Mouse (Mus musculus) kidney, embryonic 14.5 days (tissue): ENCODE measurements around the gene Smok3b. TPM values are rescaled to one million over a fixed set of nuclear protein-coding genes. Genes with fewer than 3 reads are reported as not detected.
"Not testable (repeated sequence)": the region's sequence is repeated elsewhere in the genome, so short reads cannot be mapped to it uniquely, and the experiment has no call there.

Experiments used
- ATAC-seq: fragments of 200-750 bp; cut with Nextera tagmentation; 2 replicates; pipeline ENCODE4 v1.8.0; 2017; ENCODE audit warnings: moderate number of reproducible peaks, mild to moderate bottlenecking, moderate TSS enrichment, moderate library complexity; ENCODE audit not compliant: low FRiP score, low TSS enrichment
- H3K27ac ChIP-seq: fragments of 300-500 bp; sonication (generic); 2 replicates; pipeline ENCODE4 v1.5.1; 2014; ENCODE audit warnings: low read depth, mild to moderate bottlenecking, low read length, moderate library complexity, mixed read lengths
- H3K27me3 ChIP-seq: fragments of 300-500 bp; sonication (generic); 2 replicates; pipeline ENCODE4 v1.6.1; 2014; ENCODE audit warnings: mild to moderate bottlenecking, low read length; ENCODE audit not compliant: control insufficient read depth, insufficient read depth
- H3K36me3 ChIP-seq: fragments of 300-500 bp; sonication (generic); 2 replicates; pipeline ENCODE4 v1.6.1; 2014; ENCODE audit warnings: low read length, mixed read lengths; ENCODE audit not compliant: control insufficient read depth, insufficient read depth
- H3K4me1 ChIP-seq: fragments of 300-500 bp; sonication (generic); 2 replicates; pipeline ENCODE4 v1.6.1; 2014; ENCODE audit warnings: low read length, mixed read lengths; ENCODE audit not compliant: control insufficient read depth, insufficient read depth
- H3K4me2 ChIP-seq: fragments of 300-500 bp; sonication (generic); replicated peaks from 2 replicates; pipeline ENCODE4 v1.6.1; 2014; ENCODE audit warnings: low read depth, mild to moderate bottlenecking, low read length
- H3K4me3 ChIP-seq: fragments of 300-500 bp; sonication (generic); 2 replicates; pipeline ENCODE4 v1.5.1; 2014; ENCODE audit warnings: mild to moderate bottlenecking, low read length
- H3K9ac ChIP-seq: fragments of 300-500 bp; sonication (generic); 2 replicates; pipeline ENCODE4 v1.6.1; 2014; ENCODE audit warnings: low read depth, mild to moderate bottlenecking, low read length, moderate library complexity
- H3K9me3 ChIP-seq: fragments of 300-500 bp; sonication (generic); 2 replicates; pipeline ENCODE4 v1.6.1; 2016; ENCODE audit warnings: low read length; ENCODE audit not compliant: control insufficient read depth
- whole genome bisulfite sequencing: fragments of 180-500 bp; shearing (Covaris S2); extraction: QIAGEN DNeasy Blood & Tissue Kit; methylation state at CpG from one replicate; pipeline ENCODE4 v1.1.7; 2014; 5-methylcytosine and 5-hydroxymethylcytosine counted together
- polyA plus RNA-seq: library from polyadenylated mRNA; unstranded; fragments of >200 nt; fragmentation: Nextera tagmentation; extraction: Ambion mirVana; gene quantifications from 2 replicates; pipeline ENCODE4 v1.2.1, GENCODE M21; 2014

Gene Smok3b
- not detected in 2 replicates for polyA plus RNA-seq

- not testable (repeated sequence) for ATAC-seq
- WGBS, result 94% methylated on average over 3 of the region's 7 CpGs
Observed at GRCm38 (mm10) chr5:138020961-138021479, at the start of gene Smok3b, which contains the start of gene Smok3a. Gene Smok3b (plus strand): TSS chr5:138021429. Gene Smok3a (plus strand): TSS chr5:138021261.

GRCm38 (mm10) chr5:137973161-137973560 lies 48.1 kb upstream of the Smok3b start:
- no peak overlapping the region for H3K27ac ChIP-seq
- 65% methylated on average over 2 of the region's 2 CpGs for WGBS
- H3K9ac ChIP-seq, result no peak overlapping the region
- no peaks in the 10 kb centered on the region for H3K36me3 ChIP-seq
- H3K4me2 ChIP-seq, result no peak overlapping the region
- no peak overlapping the region for H3K4me3 ChIP-seq
- H3K27me3 ChIP-seq, result no peaks in the 10 kb centered on the region
- no peaks in the 10 kb centered on the region for H3K4me1 ChIP-seq
- ATAC-seq, result no peak
- H3K9me3 ChIP-seq, result no peaks in the 10 kb centered on the region

More at GRCm38 (mm10) chr5:138020961-138021479, at the start of gene Smok3b, which contains the start of gene Smok3a:
- H3K9me3 ChIP-seq, H3K4me2 ChIP-seq, H3K36me3 ChIP-seq, H3K27ac ChIP-seq, H3K4me1 ChIP-seq, H3K27me3 ChIP-seq, H3K9ac ChIP-seq, H3K4me3 ChIP-seq: not testable (repeated sequence)

GRCm38 (mm10) chr5:137973738-137974137 lies 47.5 kb upstream of the Smok3b start:
- WGBS, result 57% methylated on average over 3 of the region's 3 CpGs
- ATAC-seq, result no peak
- Histone ChIP-seq H3K36me3 (no peaks in the 10 kb centered on the region), H3K27me3 (no peaks in the 10 kb centered on the region), H3K9me3 (no peaks in the 10 kb centered on the region), H3K27ac (no peak overlapping the region), H3K9ac (no peak overlapping the region), H3K4me1 (no peaks in the 10 kb centered on the region), H3K4me3 (no peak overlapping the region), H3K4me2 (no peak overlapping the region)

GRCm38 (mm10) chr5:137974724-137975123 lies 46.5 kb upstream of the Smok3b start:
- Histone ChIP-seq H3K4me3 (no peak overlapping the region), H3K9me3 (no peaks in the 10 kb centered on the region), H3K36me3 (no peaks in the 10 kb centered on the region), H3K9ac (no peak overlapping the region), H3K4me2 (no peak overlapping the region), H3K4me1 (no peaks in the 10 kb centered on the region), H3K27me3 (no peaks in the 10 kb centered on the region), H3K27ac (no peak overlapping the region)
- no peak for ATAC-seq
- 63% methylated on average over 3 of the region's 3 CpGs for WGBS

GRCm38 (mm10) chr5:137975434-137975833 lies 45.8 kb upstream of the Smok3b start:
- no peaks in the 10 kb centered on the region for H3K4me1 ChIP-seq
- no peaks in the 10 kb centered on the region for H3K9me3 ChIP-seq
- no peaks in the 10 kb centered on the region for H3K36me3 ChIP-seq
- ATAC-seq, result no peak
- WGBS, result 45% methylated on average over 1 of the region's 1 CpGs
- H3K9ac ChIP-seq, result no peak overlapping the region
- no peak overlapping the region for H3K4me2 ChIP-seq
- H3K4me3 ChIP-seq, result no peak overlapping the region
- no peak overlapping the region for H3K27ac ChIP-seq
- H3K27me3 ChIP-seq, result no peaks in the 10 kb centered on the region

- Histone ChIP-seq H3K36me3 (no peaks in the 10 kb centered on the region), H3K27ac (no peak overlapping the region), H3K4me2 (no peak overlapping the region), H3K9me3 (no peaks in the 10 kb centered on the region), H3K9ac (no peak overlapping the region), H3K4me1 (no peaks in the 10 kb centered on the region), H3K27me3 (no peaks in the 10 kb centered on the region), H3K4me3 (no peak overlapping the region)
- WGBS, result 39% methylated on average over 1 of the region's 1 CpGs
- ATAC-seq, result no peak
Observed at GRCm38 (mm10) chr5:137977291-137977690, 43.9 kb upstream of the Smok3b start.

- ATAC-seq, result no peak
Observed at GRCm38 (mm10) chr5:137979081-137979480, 42.1 kb upstream of the Smok3b start.

GRCm38 (mm10) chr5:137981300-137981699 lies 39.9 kb upstream of the Smok3b start, which contains the start of gene Azgp1:
Gene Azgp1 (plus strand): TSS chr5:137981520.
- Histone ChIP-seq H3K4me3 (no peak within 1 kb of the TSS), H3K4me1 (no peaks in the 10 kb centered on the region), H3K27me3 (no peaks in the 10 kb centered on the region), H3K4me2 (no peak within 1 kb of the TSS), H3K36me3 (no peaks in the 10 kb centered on the region), H3K9me3 (no peaks in the 10 kb centered on the region), H3K27ac (no peak within 1 kb of the TSS), H3K9ac (no peak within 1 kb of the TSS)
- 77% methylated on average over 4 of the region's 4 CpGs for WGBS
- no peak for ATAC-seq

More at GRCm38 (mm10) chr5:137979081-137979480, 42.1 kb upstream of the Smok3b start:
- Histone ChIP-seq H3K4me1 (no peaks in the 10 kb centered on the region), H3K9me3 (no peaks in the 10 kb centered on the region), H3K4me2 (no peak overlapping the region), H3K27ac (no peak overlapping the region), H3K9ac (no peak overlapping the region), H3K27me3 (no peaks in the 10 kb centered on the region), H3K4me3 (no peak overlapping the region), H3K36me3 (no peaks in the 10 kb centered on the region)
- WGBS, result 89% methylated on average over 2 of the region's 2 CpGs

GRCm38 (mm10) chr5:137986351-137986750 lies 34.9 kb upstream of the Smok3b start:
- Histone ChIP-seq H3K4me3 (no peak overlapping the region), H3K9ac (no peak overlapping the region), H3K36me3 (no peaks in the 10 kb centered on the region), H3K9me3 (no peaks in the 10 kb centered on the region), H3K4me2 (no peak overlapping the region), H3K27me3 (no peaks in the 10 kb centered on the region), H3K4me1 (no peaks in the 10 kb centered on the region), H3K27ac (no peak overlapping the region)
- WGBS, result 90% methylated on average over 1 of the region's 1 CpGs
- no peak for ATAC-seq
